Mouse (Mus musculus): ENCODE data around the gene 1700122O11Rik.
A peak's percentile ranks its signal among the peaks of the same experiment; 100 is the strongest.

Gene 1700122O11Rik

GRCm38 (mm10) chr17:48038193-48038592, at the start of gene 1700122O11Rik:
Gene 1700122O11Rik (minus strand): TSS chr17:48038293.
- DNase-seq: no peak

GRCm38 (mm10) chr17:48080626-48081025, 42.5 kb upstream of the 1700122O11Rik start:
- DNase-seq: no peak

DNA sequence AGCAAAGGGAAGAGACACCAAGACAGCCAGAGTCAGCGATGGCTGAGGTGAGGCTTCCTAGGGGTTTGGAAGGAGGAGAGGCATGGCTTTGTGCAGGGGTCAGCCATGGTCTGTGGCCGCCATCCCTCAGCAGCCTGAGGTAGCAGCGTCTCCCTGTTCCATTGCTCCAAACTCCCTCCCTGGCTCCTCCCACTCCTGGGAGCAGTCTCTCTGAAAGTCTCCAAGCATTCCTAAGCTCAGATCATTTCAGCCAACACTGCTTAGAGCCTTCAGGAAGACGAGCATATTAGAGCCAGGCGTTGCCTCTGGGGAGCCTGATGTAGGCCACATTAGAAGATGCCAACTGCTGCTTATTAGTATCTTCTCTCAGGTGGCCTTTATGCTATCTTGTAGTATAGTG, 29.6 kb upstream of the 1700122O11Rik start:
- DNase-seq: no peak

GRCm38 (mm10) chr17:48067083-48067614, 29.1 kb upstream of the 1700122O11Rik start:
- DNase-seq: no peak

DNA sequence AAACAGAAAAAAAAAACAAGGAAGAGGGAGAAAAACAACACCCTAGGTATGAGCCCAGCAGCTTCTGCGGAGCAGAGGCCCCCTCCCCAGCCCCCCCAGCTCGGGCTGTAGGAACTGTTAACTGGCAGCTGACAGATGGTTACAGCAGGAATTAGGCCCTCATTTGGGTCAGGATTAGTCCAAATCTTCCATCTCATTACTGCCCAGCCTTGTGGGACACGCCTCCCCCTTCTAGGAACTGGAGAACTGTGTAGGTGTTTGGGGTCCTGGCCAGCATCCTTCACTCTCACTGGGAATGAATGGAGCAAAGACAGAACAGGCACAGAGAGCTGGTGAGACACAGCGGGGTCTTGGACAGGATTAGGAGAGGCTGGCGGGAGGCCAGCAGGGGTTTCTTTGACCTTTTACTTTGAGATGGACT, 27.0 kb upstream of the 1700122O11Rik start:
- no peak for DNase-seq

DNA sequence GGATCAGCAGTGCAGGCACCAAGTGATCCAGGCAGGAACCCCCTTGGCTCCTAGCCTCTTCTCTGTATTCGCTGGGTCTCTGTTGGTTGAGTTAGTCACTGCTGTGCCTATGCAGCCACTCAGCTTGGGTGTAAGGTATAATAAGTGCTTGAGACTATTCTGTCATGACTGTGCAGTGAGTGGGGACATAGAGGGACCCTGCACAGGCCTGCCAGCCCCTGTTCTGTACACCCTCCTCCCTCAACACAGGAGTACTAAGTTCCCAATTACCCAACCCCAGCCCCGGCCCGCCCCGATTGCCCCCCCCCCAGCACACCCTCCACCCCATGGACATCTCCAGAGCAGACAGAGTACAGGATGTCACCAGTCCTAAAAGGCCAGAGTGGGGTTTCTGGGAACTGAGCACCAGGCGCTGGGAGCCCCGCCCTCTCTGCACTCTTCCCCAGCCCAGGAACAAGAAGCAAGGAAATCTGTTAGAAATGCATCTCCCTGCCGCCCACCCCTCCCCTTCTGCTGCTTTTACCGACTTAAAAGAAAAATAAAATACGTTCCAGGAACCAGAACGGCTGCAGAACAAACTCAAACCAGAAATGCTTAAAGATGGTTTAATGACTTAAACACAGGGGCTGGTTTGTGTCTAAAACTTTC, 26.2 kb upstream of the 1700122O11Rik start:
- no peak for DNase-seq

GRCm38 (mm10) chr17:48057382-48057781, 19.3 kb upstream of the 1700122O11Rik start:
- no peak for DNase-seq

GRCm38 (mm10) chr17:48055076-48055816, 17.2 kb upstream of the 1700122O11Rik start:
- DNase-seq: no peak

DNA sequence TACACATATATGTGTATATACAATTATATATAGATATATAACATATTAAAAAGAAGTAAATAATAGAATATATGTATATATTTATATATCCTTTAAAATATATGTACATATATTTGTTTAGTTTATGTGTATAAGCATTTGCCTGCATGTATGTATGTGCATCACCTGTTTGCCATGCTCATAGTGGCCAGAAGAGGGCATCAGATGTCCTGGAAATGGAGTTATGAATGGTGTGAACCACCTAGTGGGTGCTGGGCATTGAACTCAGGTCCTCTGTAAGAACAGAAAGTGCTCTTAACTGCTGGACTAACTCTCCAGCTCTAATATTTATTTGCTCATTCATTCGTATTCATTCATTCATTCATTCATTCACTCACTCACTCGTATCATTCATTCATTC, 15.6 kb upstream of the 1700122O11Rik start:
- no peak for DNase-seq

DNA sequence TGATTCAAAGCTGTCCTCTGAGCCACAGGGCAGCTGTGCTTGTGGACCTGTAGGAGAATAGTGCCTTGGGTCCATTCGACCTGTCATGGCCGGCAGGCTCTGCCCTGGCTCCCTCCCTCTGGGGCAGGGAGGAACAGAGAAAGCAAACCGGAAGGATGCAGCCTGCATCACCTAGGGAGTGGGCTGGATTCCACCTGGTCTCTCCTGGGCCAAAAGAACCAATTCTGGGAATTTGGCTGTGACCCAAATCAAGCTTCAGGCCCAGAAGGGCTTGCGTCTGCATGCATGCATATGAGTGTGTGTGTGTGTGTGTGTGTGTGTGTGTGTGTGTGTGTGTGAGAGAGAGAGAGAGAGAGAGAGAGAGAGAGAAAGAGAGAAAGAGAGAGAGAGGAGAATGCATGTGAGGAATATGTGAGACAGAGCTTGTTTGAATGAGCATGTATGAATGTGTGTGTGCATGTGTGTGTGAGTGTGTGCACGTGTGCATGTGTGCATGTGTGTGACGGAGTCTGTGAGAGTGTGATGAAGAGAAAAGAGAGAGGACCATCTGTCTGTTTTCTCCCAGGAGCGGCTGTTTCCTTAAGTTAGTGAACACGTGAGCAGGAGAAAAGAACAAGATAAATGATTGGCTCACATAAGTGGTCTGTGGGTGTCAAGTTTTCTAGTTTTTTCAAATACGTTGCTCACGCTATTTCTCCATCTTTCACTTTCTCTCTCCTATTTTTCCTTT, 14.4 kb upstream of the 1700122O11Rik start:
- DNase-seq: no peak

GRCm38 (mm10) chr17:48051638-48052337, 13.7 kb upstream of the 1700122O11Rik start:
- no peak for DNase-seq

DNA sequence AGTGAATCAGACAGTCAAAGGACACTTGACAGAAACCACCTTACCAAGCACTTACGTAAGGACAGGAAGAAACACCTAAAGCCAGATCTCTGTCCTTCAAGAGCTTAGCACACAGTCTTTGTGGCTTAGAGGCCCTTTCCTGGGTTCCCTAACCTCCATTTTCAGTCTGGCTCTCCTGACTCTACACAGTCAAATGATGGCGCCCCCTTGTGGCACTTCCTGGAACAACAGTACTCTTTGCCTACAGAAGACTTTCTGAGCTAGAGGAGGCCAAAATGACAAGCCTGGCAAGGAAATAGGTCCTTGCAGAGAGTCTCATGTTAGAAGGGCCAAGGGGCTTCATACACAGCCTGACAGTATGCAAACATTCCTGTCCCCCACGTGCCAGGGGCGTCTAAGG, 7.5 kb upstream of the 1700122O11Rik start:
- peak; percentile 26 for DNase-seq

- no peak for DNase-seq
Observed at GRCm38 (mm10) chr17:48043154-48043880, 5.2 kb upstream of the 1700122O11Rik start.

DNA sequence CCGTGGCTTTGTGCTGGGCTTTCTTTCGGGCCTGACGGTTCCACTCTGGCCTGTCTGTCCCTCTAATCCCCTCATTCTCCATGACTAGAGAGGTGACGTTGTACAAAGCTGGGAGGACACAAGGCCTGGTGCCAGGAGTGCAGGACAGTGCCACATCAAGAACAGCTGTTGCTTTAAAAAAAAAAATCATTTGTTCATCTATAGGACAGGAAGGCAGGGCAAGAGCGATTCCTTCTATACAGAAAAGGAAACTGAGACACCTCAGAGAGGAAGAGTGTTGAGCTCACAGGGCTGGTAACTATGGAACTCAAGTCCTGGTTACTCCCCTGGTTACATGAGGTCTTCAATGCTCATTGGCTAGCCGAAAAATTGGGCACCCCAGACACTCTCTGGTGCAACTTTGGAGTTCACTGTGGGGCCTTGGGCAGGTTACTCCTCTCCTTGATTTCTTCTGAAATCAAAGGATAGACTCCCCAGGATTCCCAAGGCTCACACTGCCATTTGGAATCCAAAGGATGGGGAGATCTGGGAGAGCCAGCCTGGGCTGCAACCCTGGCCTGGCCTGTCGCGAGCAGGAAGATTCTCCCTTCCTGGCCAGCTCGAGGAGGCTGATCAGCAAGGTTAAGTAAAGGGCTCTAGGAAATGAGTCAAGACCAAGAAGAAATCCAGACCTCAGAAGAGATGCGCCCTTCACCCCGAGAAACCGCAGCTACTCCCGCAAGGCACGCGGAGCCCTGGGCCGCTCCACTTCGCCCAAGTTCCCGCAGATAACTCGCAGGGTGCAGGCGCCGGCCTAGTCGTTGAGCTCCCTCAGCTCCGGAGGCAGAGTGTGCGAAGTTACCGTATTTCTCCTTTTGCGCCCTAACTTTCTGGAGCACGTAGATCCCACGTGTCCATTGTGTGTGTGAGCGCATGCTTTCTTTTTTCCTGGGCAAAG, 3.5 kb upstream of the 1700122O11Rik start:
- DNase-seq: no peak

DNA sequence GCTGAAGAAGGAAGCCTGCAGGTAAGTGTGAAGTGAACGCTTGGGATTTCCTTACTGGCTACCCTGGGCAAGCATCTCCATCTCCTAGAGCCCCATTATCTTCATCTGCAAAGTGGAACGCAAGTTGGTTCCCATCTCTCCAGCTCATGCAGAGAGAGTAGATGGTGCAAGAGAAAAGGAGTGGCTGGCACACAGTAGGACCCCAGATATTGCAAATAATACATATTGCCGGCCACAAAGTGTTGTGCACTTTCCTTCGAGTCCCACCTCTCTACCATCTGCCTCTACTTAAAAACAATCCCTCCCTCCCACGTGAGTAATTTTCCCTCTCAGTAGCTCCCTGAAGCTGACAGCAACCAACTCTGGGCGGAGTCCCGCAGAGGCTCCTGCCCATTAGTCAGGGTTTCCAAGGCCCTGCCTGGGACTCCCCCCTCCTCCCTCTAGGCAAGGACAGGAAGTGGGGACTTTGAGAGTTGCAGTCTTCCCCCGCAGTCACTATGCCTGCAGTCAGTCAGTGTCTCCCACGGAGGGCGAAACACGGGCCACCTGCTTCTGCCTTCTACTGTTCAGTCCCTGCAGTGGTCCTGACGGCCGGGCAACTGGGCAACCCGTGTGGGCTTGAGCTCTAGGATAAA, 1.3 kb upstream of the 1700122O11Rik start:
- DNase-seq: no peak

GRCm38 (mm10) chr17:48036921-48037320, 1.2 kb downstream of the 1700122O11Rik start:
- no peak for DNase-seq

DNA sequence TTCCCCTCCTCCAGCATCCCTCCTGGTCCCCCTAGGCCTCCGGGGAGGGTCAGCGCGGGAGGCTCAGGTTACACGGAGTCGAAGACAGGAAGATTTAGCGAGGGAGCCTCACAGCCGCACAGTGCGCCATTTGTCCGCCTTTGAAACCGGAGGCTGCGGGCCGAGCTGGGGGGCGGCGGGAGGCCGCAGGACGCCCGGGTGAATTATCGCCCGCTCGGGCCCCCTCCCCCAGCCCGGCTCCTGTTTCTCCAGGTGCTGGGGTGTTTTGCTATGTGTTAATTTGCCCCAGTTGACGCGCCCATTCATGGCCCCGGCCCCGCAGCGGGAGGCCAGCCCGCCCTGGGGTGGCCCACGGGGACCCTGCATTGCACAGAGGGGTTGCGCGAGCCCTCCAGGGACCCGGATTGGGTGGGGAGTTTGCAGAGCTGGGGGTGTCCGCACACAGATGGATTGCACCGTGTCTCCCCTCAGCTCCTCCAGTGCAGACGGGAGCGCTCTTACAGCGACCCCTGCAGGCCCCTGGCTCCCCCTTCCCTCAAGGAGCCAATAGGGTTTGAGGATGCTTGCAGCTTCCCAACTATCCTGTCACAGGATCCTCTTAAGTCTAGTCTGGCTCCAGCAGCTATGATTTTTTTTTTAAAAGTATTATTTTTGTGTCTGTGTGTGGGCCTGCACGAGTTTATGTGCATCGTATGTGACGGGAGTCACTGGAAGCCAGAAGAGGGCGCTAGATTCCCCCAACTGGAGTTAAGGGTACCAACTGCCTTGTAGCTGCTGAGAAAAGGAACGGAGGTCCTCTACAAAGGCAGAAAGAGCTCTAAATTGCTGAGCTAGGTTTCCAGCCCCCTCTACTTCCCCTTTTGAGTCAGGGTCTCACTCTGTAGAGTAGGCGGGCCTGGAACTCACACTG, 6.3 kb downstream of the 1700122O11Rik start:
- no peak for DNase-seq

GRCm38 (mm10) chr17:48029241-48029640, 8.9 kb downstream of the 1700122O11Rik start:
- DNase-seq: no peak

GRCm38 (mm10) chr17:48028250-48028649, 9.8 kb downstream of the 1700122O11Rik start:
- DNase-seq: no peak

All from cerebellum, adult 8-10 months (tissue).